In the genomic region with DNA sequence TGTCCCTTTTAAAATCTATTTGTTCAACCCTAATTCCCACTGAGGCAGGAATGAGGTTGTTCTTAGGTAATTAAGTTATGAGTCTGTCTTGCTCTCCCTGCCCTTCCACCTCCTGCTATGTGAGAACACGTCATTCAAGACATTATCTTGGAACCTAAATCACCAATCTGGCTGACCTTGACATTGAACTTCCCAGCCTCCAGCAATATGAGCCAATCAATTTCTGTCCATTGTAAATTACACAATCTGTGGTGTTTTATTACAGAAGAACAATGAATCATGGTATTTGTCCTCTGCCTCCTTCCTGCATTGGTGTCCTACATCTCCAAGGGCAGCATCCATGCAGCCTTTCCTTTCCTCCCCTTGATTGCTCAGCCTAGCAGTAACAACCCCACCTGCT, we compare ENCODE assay signal across 15 mouse cellular contexts.
"Had no signal": no experiment of that assay in that cellular context is flagged by ENCODE, and none has a peak within 500 bp of the region (broad histone marks: within the 10 kb centered on the region; RNA-seq: fewer than 3 reads in every experiment).

No protein-coding gene starts in this region.

- ATAC-seq: lung, postnatal 0 days; midbrain, embryonic 13.5 days had no signal

- H3K4me2 ChIP-seq: liver, embryonic 11.5 days; liver, embryonic 15.5 days; midbrain, embryonic 13.5 days; neural tube, embryonic 15.5 days had no signal

- H3K27me3 ChIP-seq: midbrain, embryonic 13.5 days; neural tube, embryonic 15.5 days had no signal

- H3K27ac ChIP-seq: left cerebral cortex, adult 2 months; limb, embryonic 10.5 days; liver, embryonic 15.5 days; midbrain, embryonic 13.5 days; neural tube, embryonic 15.5 days had no signal

- H3K9ac ChIP-seq: liver, embryonic 15.5 days; midbrain, embryonic 13.5 days; neural tube, embryonic 15.5 days had no signal

- H3K4me1 ChIP-seq: limb, embryonic 10.5 days had no signal

- DNase-seq: kidney, postnatal 10 days; lung, adult 2 months; lung, postnatal 36 days; right cerebral cortex, adult 18-20 months; right cerebral cortex, postnatal 25 days; thymus, adult 18-20 months; thymus, postnatal 14 days had no signal

- H3K36me3 ChIP-seq: limb, embryonic 10.5 days; liver, embryonic 15.5 days; midbrain, embryonic 13.5 days; neural tube, embryonic 15.5 days had no signal

- H3K4me3 ChIP-seq: left cerebral cortex, adult 2 months; limb, embryonic 10.5 days; liver, embryonic 15.5 days; midbrain, embryonic 13.5 days; myocyte; neural tube, embryonic 15.5 days had no signal

- H3K9me3 ChIP-seq: limb, embryonic 10.5 days; liver, embryonic 15.5 days; midbrain, embryonic 13.5 days; neural tube, embryonic 15.5 days had no signal
